Mouse (Mus musculus) neural tube, embryonic 10.5 days (tissue): ENCODE measurements around the gene H2-T22.
"Not testable (repeated sequence)": the region's sequence is repeated elsewhere in the genome, so short reads cannot be mapped to it uniquely, and the experiment has no call there.

Experiments used
- DNase-seq: peaks from one replicate; pipeline ENCODE4 v3.0.0-alpha.2; 2017; ENCODE audit warnings: low spot score; ENCODE audit errors: extremely low spot score

Gene H2-T22

DNA sequence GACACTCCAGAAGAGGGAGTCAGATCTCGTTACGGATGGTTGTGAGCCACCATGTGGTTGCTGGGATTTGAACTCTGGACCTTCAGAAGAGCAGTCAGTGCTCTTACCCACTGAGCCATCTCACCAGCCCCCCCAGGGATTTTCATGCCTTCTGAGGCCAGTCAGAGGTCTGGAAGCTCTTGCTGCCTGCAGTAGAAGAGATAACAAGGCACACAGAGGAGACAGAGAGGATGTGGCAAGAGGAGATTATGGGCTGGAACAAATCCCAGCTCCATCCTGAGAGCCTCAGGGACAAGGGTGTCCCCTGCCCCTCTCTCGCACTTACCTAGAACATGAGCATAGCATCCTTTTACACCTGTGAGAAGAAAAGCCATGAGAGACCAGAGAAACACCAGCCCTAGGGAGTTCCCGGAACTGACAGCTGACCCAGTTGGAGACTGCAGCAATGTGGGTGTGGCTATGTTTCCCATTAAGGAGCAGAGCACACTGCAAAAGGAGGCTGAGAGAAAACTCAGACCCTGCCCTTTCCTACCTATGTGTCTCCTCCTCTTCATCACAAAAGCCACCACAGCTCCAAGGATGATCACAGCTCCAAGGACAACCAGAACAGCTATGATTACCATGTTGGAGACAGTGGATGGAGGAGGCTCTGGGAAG, 12.4 kb downstream of the H2-T22 start:
- DNase-seq, result not testable (repeated sequence)

DNA sequence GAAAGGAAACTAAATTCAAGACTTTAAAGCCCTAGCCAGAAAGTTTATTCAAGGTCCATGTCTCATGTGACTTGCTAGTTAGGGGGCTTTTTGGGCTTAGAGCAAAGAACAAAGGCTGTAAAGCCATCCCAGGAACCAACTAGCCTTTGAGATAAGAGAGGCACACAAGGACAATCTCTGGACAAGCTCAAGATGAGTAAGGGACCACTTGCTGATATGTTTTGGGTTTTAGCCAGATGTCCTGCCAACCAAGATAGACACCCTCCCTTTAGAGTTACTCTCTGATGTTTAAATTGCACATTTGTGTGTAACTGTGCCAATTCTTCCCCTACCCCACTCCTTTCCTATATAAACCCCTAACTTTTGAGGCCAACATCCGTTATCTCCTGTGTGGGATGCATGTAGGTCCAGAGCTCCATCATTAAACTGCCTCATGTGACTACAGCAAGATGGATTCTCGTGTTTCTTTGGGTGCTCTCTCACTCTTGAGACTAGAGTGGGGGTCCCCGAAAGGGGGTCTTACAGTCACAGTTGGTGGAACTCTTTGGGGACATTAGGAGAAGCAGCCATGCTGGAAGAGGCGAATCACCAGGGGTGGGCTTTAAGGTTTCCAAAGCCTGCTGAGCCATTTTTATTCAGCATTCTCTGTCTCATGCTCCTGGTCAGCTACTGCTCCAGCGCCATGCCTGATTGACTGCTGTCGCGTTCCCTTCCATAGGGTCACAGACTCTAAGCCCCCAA, 13.5 kb downstream of the H2-T22 start:
- no peak for DNase-seq

DNA sequence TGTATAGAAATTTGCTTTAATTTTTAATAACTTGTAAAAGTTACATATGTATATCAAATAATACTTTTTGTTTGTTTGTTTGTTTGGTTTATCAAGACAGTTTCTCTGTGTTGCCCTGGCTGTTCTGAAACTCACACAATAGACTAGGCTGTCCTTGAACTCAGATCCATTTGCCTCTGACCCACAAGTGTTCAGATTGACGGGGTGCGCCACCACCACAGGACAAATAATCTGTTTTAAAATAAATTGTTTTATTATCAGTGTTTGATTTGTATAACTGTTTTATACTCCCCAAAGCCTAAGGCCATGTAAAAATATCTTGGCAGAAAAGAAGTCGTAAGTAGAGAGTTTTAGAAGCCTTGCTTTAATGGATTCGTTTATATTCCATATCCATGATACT, 14.9 kb downstream of the H2-T22 start:
- DNase-seq, result no peak

DNA sequence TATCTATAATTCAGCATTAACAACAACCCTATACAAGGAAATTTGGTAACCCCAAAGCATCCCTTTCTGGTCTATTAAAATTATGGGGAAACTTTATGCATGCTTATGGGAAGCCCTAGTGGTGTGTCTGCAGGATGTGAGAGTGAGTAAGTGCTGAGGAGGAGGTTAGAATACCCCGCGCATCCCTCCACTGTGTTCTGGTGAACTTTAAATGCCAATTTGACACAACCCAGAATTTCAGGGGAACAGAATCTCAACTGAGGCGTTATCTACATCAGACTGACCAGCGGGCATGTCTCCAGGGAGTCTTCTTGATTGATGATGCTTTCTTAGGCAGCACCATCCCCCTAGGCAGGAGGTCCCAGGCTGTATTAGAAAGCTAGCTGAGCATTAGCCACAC, 16.6 kb downstream of the H2-T22 start:
- no peak for DNase-seq

DNA sequence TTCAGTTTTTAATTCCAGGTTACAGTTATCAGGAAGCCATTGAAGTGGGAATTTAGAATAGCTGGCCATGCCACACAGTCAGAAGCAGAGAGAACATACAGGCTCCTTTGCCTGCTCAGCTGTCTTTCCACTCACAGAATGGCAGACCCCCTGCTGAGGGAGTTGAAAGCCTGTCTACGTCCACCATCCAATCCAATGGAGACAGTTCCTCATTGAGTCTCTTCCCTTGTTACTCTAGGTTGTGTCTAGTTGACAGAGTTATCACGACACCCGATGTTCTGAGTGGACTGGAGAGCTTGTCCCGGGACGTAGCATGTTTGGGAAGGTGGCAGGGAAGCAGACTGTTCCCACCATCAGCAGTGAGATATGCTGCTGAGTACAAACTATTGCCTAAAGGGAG, 17.4 kb downstream of the H2-T22 start:
- DNase-seq, result no peak

DNA sequence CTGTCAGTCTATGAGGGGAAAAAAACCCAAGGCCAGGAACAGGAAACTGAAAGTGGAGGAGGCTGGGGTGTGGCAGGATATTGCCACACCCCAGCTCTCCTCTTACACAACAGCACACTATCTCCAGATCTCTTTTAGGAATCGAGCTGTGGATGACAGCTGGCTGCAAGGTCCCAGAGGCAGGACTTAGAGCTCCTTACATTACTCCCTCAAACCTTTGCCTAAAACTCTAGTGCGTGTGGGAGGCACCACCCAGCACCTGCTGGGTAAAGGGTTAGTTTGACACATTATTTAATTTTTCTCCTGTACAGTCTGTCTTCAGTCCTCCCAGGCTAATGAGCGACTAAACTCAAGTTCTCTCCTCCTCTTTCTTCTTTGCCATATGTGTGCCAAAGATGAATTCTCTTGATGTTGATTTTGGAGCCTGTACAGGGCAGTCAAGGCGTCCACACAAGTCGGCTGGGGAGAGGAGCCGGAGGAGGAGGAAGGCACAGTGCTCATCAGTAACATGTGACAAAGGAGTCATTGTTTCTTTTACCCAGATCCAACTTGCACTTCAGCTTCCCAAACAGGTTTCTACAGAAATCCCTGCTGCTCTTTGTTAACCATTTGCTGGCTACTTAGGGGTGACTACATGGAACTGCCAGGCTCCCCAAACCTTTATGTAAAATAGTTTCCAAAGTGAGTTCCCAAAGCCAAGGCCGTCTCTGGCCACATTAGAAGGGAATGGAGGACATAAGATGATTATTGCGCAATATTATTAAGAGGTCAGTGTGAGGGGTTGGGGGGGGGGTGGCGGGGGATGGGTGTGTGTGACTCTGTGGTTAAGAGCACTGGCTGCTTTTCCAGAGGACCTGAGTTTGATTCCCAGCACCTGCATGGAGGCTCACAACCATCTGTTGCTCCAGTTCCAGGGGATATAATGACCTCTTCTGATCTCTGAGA, 18.6 kb downstream of the H2-T22 start:
- no peak for DNase-seq

DNA sequence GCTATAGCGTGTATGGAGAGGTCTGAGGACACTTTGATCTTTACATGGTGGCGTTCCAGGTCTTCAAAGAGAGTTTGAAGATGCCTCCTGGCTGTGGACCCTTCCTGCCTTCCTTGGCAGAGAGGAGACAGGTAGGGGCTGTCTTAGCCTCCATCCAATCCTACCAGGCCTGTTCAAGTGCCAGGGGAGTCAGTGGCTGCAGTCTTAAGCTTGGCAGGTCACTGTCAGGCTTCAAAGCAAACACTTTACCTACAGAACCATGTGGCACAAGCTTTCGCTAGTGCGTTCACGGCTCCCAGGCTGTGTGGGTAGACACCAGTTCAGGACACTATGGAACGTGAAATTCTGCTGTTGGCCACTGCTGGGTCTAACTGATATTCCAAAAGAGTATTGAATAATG, 19.6 kb downstream of the H2-T22 start:
- no peak for DNase-seq

DNA sequence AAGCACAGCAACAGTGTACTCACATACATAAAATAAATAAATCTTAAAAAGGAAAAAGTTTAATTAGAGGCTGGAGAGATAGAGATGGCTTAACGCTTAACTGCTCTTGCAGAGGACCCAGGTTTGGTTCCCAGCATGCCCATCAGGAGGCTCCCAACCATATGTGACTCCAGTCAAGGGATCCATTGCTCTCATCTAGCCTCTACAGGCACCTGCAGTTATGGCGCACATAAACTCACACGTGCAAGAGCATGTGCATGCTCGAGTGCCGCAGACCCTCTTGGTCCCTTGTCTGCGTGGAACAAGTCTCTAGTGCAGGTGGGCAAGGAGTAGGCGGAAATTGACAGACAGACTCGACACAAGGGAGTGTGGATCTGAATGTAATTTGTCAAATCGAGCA, 20.4 kb downstream of the H2-T22 start:
- no peak for DNase-seq

DNA sequence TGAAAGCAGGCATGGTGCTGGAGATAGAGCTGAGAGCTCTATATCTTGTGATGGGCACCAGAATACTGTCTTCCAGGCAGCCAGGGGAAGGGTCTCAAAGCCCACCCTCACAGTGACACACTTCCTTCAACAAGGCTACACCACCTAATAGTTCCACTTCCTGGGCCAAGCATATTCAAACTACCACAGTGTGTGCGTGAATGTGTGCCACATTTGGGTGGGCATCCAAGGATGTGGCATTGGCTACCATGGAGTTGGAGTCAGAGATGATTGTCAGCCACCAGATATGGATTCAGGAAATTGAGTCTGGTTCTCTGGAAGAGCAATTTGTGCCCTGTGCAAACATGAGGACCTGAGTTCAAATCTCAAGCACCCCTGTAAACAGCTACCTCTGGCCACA, 21.2 kb downstream of the H2-T22 start:
- no peak for DNase-seq

DNA sequence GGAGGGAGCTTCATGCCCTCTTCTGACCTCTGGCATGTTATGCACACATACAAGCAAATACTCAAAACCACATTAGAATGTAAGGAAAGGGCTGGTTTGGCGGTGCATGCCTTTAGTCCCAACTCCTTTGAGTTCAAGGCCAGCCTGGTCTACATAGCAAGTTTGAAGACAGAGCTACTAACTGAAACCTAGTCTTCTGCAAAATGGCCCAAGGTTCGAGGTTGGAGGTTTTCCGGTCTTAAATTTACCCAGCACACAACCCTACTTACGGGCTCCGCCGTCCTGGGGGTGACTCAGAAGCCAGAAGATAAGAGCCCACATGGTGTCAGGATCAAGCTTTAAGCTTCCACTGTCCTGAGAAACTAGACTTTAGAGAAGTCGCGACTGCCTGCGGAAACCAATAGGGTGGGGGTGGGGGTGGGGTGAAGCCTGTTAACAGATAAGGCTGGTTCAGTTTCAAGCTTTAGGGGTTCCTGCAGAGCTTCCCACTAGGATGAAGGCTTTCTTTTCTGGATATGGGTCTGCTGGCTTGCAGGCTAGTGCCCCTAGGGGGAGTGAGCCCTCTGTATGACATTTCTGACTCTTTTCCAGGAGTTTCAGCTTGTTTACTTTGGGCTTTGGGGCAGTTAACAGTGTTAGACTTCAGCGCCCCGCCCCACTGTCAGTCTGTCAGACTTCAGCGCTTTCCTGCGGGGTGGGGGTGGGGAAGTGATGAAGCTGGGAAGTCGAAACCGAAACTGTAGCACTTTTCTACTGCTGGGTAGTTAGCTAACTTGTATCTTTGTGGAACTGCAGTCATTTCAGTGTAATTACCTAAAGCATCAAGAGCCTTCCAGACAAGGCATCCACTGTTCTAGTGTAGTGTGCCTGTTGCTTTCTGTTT, 22.1 kb downstream of the H2-T22 start, which contains the start of gene H2-T24:
TSS of gene H2-T24 (minus strand) at position 370 of the 883 bp plus-strand sequence.
- no peak for DNase-seq

DNA sequence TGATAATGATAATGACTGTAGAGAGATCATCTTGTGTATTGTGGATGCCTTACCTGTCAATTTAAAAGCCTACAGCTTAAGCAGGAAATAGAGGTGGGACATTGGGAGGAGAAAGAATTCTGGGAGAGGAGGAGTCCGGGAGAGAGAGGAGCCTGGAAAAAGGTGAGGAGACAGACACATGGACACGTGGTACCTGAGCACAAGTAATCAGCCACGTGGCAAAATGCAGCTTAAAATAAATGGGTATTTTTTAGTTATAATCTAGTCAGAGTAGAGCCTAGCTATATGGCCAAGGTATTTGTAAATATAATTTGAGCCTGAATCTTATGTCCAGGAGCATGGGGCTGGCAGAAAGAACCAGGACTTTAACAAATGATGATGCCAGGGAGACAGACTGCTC, 23.0 kb downstream of the H2-T22 start:
- no peak for DNase-seq

DNA sequence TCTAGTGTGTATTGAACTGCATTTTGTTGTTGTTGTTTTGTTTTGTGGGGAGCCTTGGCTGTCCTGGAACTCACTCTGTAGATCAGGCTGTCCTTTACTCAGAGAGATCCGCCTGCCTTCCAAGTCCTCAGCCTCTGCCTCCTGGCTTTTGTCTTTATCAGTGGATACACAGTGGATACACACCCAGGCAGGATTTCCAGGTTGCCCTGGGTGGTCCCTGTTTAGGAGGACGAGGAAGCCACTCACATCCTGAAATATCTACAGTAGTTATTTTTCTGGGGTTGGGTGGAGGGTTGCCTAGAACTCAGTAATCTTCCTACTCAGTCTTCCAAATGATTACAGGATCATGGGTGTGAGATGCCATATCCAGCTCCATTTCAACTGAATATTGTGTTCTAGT, 23.6 kb downstream of the H2-T22 start:
- DNase-seq, result no peak

DNA sequence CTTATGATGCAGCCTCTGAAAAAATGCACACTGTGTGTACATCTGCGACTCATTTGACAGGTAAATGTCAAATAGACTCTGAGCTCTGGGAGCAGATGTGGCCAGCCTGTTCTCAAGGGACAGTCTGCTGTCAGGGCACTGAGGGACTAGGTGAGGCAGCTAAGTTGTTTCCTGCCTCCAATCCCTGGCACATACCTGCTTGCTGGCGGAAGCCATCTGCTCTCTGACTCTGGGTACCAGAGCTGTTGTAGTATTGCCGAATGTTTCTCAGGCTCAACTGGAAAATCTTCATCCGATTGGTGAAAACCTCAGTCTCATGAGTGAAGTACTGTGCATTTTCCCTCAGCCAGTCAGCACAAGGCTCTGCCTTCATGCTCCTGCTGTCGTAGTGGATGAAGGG, 25.5 kb downstream of the H2-T22 start:
- no peak for DNase-seq

DNA sequence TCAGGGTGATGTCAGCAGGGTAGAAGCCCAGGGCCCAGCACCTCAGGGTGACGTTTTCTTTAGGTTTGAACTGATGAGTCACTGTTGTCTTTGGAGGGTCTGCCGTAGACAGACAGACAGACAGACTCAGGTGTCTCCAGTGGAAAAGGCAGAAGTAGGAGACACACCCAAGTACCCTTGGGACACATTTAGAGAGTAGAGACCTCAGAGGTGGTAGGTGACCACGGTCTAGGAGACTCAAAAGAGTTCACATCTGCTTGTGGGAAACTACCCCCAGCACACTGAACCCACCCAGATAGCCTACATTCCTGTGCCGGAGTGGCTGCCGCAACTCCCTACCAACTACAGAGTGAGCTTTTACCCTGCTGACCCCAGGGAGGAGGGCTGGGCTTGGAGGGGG, 27.6 kb downstream of the H2-T22 start:
- DNase-seq, result no peak

DNA sequence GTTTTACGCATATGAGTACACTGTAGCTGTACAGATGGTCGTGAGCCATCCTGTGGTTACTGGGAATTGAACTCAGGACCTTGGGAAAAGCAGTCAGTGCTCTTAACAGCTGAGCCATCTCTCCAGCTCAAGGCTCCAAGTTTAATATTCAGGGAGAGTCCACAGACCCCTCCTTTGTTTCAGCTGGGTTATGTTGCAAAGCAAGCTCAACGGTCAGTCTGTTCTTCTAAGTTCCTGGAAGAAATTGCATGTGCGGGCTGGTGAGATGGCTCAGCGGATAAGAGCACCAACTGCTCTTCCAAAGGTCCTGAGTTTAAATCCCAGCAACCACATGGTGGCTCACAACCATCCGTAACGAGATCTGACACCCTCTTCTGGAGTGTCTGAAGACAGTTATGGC, 38.1 kb downstream of the H2-T22 start:
- not testable (repeated sequence) for DNase-seq

DNA sequence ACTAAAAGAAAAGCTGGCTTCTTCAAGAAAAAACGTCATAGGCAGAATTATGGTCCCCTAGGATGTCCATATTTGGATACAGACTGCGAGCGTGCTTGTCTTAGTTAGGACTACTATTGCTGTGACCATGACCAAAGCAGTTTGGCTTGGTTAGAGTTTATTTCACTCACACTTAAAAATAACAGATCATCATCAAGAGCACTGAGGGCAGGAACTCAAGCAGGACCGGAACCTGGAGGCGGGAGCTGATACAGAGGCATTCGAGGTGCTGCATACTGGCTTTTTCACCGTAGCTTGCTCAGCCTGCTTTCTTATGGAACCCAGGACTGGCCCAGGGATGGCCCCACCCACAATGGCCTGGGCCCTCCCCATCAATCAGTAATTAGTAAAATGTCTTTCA, 39.2 kb downstream of the H2-T22 start:
- no peak for DNase-seq

DNA sequence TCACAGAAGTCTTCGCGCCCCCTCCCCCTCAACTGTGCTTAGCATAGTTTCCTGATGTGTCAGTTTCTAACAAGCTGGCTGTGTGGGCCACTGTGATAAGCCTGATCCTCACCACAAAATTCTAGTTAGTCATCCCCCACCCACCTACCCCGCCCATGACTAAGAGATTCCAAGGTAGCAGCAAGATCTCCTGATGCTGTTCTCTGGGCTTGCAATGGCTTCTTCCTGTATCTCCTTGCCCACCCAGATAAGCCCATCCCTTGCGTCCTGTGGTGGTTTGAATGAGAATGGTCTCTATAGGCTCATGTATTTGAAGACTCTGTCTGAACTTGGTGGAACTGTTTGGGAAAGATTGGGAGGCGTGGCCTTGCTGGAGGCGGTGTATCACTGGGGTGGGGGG, 40.6 kb downstream of the H2-T22 start:
- DNase-seq, result no peak

DNA sequence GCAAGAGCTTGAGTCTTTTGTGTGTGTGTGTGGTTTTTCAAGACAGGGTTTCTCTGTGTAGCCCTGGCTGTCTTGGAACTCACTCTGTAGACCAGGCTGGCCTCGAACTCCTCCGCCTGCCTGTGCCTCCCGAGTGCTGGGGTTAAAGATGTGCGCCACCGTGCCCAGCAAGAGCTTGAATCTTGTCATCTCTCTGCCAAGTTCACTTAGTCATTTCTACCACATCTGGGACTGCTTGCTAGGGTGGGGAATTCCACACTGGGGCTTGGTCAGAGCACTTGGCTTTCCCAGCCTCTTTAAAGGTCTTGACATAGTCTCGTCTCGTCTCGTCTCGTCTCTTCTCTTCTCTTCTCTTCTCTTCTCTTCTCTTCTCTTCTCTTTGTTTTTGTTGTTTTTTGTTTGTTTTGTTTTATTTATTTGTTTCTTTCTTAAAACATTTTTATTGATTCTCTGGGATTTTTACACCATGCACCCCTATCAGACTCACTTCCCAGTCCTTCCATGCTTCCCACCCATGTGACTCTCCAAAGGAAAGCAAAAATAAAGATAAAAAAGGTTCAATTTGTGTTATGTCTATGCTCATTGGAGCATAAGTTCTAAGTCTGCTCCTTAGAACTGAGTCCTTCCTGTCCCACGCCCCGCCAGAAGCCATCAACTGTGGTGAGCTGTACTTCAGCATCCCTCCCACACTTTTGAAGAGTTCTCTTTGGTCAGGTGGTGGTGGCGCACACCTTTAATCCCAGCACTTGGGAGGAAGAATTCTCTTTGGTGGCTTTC, 41.2 kb downstream of the H2-T22 start:
- DNase-seq, result no peak

DNA sequence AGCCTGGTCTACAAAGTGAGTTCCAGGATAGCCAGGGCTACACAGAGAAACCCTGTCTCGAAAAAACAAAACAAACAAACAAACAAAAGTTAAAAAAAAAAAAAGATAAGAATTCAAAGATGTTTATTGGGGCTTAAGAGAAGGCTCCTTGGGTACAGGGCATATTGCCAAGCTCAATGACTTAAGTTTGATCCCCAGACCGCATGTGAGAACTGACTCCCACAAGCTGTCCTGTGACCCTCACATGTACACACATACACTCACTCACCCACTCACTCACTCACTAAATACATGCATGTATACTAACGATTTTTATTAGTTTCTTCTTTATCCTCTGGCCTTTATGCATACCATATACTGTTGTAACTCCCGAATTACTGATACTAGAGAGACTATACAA, 42.2 kb downstream of the H2-T22 start:
- DNase-seq, result no peak

DNA sequence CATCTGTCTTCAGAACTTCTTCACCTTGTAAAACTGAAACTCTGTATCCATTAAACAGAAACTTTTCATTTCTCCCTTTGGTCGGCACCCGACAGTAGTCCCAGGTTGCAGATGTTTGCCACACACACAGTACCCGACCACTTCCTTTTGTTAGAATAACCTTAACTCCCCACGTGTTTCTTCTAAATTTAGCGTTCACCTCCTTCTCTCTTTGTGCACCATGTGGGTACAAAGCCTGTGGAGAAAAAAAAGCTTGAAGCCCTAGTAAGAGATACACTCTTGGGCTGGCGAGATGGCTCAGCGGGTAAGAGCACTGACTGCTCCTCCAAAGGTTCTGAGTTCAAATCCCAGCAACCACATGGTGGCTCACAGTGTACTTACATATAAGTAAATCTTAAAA, 43.2 kb downstream of the H2-T22 start:
- no peak for DNase-seq
